Mouse (Mus musculus): Measurements from ENCODE around the gene Cpvl. TPM values are rescaled to one million over a fixed set of nuclear protein-coding genes. Genes with fewer than 3 reads are reported as not detected.
A peak's percentile ranks its signal among the peaks of the same experiment; 100 is the strongest.

Cpvl gene
- polyA plus RNA-seq, 1 experiment from 2014 or later, result 0.16 TPM

DNA sequence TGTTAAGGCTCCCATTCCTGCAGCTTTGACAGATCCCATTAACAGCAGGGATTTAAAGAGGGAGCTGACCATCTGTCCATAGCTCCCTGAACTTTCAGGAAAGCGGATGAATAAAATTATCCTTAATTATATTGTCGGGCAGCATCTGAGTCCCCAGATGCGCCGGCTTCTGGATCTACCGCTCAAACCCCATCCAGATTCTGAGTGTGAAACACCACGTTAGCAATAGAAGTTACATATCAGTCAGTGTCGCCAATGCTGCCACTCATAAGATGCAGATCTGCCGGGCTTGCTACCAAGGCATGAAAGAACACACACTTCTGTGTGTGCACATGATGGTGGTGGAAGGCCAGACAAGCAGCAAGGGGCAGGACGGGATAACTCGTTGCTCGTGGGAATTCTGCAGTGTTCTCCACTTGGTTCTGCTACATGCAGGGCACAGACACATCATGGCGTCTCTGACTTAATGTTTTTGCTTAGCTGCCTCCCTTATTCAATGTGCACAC, 6.2 kb downstream of the Cpvl start:
- WGBS, result 48% methylated on average over 12 of the region's 12 CpGs
- ATAC-seq (ENCODE audit: insufficient read depth), result no peak
- Histone ChIP-seq H3K9me3 (ENCODE audit: low read depth, low read length) (no peaks in the 10 kb centered on the region), H3K4me1 (ENCODE audit: insufficient read depth) (peaks cover 50% of the 10 kb centered on the region), H3K4me3 (ENCODE audit: low read depth, low read length) (no peak overlapping the region), H3K9ac (no peak overlapping the region), H3K27me3 (ENCODE audit: insufficient read depth, low read length) (no peaks in the 10 kb centered on the region), H3K36me3 (ENCODE audit: insufficient read depth) (no peaks in the 10 kb centered on the region), H3K4me2 (no peak overlapping the region), H3K27ac (ENCODE audit: low read depth) (peak overlapping the region; percentile 26)
- peak; percentile 40 for DNase-seq
- TF ChIP-seq CTCF (IDR thresholded peaks at IDR 0.05; ENCODE audit: low read depth), result no peak

DNA sequence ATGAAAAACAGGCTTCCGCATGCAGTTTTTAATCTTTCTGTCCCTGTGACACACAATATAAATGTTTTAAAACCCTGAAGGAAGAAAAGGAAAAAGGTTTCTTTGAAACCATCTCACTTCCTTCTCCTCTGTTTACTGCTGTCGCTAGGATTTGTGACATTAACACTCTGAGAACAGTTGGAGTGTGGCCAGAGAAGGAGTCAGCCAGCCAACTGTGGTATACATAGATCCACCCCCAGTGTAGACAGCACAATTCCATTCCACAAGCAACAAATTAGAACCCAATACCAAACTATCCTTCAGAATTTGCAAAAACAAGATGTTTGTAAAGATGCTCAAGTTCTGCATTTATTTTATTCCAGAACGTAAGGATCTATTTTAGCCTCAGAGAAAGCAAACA, 6.7 kb downstream of the Cpvl start:
- peak; percentile 89 for DNase-seq
- Histone ChIP-seq H3K4me2 (no peak overlapping the region), H3K27me3 (ENCODE audit: insufficient read depth, low read length) (no peaks in the 10 kb centered on the region), H3K4me3 (ENCODE audit: low read depth, low read length) (no peak overlapping the region), H3K9me3 (ENCODE audit: low read depth, low read length) (no peaks in the 10 kb centered on the region), H3K9ac (no peak overlapping the region), H3K27ac (ENCODE audit: low read depth) (peak overlapping the region; percentile 26; the same call in 1 of the 2 replicates), H3K4me1 (ENCODE audit: insufficient read depth) (peaks cover 50% of the 10 kb centered on the region), H3K36me3 (ENCODE audit: insufficient read depth) (no peaks in the 10 kb centered on the region)
- 29% methylated on average over 3 of the region's 3 CpGs for whole genome bisulfite sequencing
- no peak for ATAC-seq (ENCODE audit: insufficient read depth)
- TF ChIP-seq CTCF (IDR thresholded peaks at IDR 0.05; ENCODE audit: low read depth), result no peak

DNA sequence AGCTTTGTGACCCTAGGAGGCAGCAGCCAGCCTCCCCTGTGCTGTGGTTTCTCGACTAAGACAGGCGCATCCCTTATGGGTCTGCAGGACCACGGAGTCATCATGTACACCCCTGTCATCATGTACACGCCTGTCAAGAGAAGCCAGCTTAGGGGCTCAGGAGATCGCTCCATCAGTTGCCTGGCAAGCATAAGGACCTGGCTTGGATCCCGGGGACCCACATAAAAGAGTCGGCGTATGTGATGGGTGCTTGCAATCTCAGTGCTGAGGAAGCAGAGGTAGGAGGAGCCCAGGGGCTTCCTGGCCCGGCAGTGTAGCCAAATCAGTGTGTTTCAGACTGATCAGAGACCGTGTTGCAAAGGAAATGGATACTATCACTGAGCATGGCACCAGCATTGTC, 9.4 kb downstream of the Cpvl start:
- H3K27ac ChIP-seq (ENCODE audit: low read depth), result no peak overlapping the region
- peak; percentile 11; the same call in 1 of the 2 replicates for TF ChIP-seq CTCF (IDR thresholded peaks at IDR 0.05; ENCODE audit: low read depth)
- H3K9me3 ChIP-seq (ENCODE audit: low read depth, low read length), result no peaks in the 10 kb centered on the region
- no peak overlapping the region for H3K4me2 ChIP-seq
- H3K9ac ChIP-seq, result no peak overlapping the region
- WGBS, result 48% methylated on average over 10 of the region's 10 CpGs
- H3K4me1 ChIP-seq (ENCODE audit: insufficient read depth), result peaks cover 46% of the 10 kb centered on the region
- ATAC-seq (ENCODE audit: insufficient read depth) (peak; percentile 33; the same call in 1 of the 2 replicates), DNase-seq (peak; percentile 65)
- H3K27me3 ChIP-seq (ENCODE audit: insufficient read depth, low read length), result no peaks in the 10 kb centered on the region
- no peaks in the 10 kb centered on the region for H3K36me3 ChIP-seq (ENCODE audit: insufficient read depth)
- no peak overlapping the region for H3K4me3 ChIP-seq (ENCODE audit: low read depth, low read length)

DNA sequence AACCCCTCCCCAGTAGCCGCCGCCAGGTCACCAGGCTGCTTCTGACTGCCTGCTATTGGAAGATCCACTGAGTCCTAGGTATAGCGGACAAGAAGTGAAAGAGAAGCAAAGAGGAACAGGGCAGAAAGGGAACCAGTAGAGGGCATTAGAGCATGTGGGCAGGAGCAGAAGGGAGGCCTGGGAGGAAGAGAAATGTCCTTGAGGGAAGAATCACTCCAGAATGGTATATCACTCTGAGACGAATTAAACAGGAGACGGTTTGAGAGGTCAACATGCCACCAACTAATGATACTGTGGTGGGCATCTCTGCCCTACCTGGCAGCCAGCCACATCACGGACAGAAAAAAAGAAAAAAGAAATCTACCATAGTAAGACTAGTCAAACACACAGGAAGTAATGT, 9.9 kb downstream of the Cpvl start:
- DNase-seq, result peak; percentile 49
- ATAC-seq (ENCODE audit: insufficient read depth), result no peak
- Histone ChIP-seq H3K4me2 (no peak overlapping the region), H3K9ac (no peak overlapping the region), H3K27ac (ENCODE audit: low read depth) (no peak overlapping the region), H3K27me3 (ENCODE audit: insufficient read depth, low read length) (no peaks in the 10 kb centered on the region), H3K9me3 (ENCODE audit: low read depth, low read length) (no peaks in the 10 kb centered on the region), H3K4me3 (ENCODE audit: low read depth, low read length) (no peak overlapping the region), H3K4me1 (ENCODE audit: insufficient read depth) (peaks cover 40% of the 10 kb centered on the region), H3K36me3 (ENCODE audit: insufficient read depth) (no peaks in the 10 kb centered on the region)
- TF ChIP-seq CTCF (IDR thresholded peaks at IDR 0.05; ENCODE audit: low read depth), result peak; percentile 61
- WGBS, result 74% methylated on average over 6 of the region's 6 CpGs

DNA sequence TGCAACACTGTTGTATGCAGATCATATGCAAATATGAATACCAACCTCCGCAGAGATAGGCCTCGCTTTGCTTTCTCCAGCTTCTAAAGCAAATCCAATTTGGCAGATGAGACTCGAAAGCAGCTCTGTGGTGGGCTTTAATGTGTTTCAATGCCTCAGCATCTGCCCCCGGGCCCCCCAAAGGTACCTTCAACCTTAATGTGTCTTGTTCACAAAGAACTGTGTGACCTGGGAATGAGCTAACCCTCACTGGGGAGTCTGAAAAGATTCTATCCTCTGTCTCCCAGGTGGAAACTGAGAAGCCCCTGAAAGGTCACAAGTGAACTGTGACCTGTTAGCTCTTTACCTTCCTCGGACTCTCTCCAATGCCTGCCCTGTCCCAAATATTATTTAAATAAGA, 11.9 kb downstream of the Cpvl start:
- Histone ChIP-seq H3K9me3 (ENCODE audit: low read depth, low read length) (no peaks in the 10 kb centered on the region), H3K4me2 (no peak overlapping the region), H3K4me3 (ENCODE audit: low read depth, low read length) (no peak overlapping the region), H3K4me1 (ENCODE audit: insufficient read depth) (peaks cover 27% of the 10 kb centered on the region), H3K9ac (no peak overlapping the region), H3K36me3 (ENCODE audit: insufficient read depth) (no peaks in the 10 kb centered on the region), H3K27ac (ENCODE audit: low read depth) (no peak overlapping the region), H3K27me3 (ENCODE audit: insufficient read depth, low read length) (no peaks in the 10 kb centered on the region)
- 64% methylated on average over 5 of the region's 5 CpGs for WGBS
- no peak for TF ChIP-seq CTCF (IDR thresholded peaks at IDR 0.05; ENCODE audit: low read depth)
- no peak for ATAC-seq (ENCODE audit: insufficient read depth)
- no peak for DNase-seq

DNA sequence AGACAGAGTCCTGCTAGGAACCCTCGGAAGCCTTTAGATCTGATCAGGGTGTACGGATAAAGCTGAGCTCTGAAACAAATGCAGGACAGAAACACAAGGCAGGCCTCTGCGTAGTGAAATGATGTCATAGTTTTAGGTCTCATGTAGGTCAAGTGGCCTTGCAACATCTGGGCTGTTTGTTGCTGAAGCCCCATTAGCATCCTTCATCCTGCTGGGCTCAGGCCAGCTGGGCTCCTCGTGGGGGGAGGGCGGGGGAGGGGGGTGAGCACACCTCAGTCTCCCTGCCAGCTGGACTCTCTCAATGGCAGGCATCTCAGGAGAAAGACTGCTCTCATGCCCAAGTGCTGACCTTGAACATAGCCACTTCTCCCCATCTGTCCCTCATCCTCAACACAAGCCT, 12.6 kb downstream of the Cpvl start:
- DNase-seq (peak; percentile 48), ATAC-seq (ENCODE audit: insufficient read depth) (peak; percentile 25; the same call in 1 of the 2 replicates)
- Histone ChIP-seq H3K4me1 (ENCODE audit: insufficient read depth) (peaks cover 22% of the 10 kb centered on the region), H3K36me3 (ENCODE audit: insufficient read depth) (no peaks in the 10 kb centered on the region), H3K4me3 (ENCODE audit: low read depth, low read length) (no peak overlapping the region), H3K9me3 (ENCODE audit: low read depth, low read length) (no peaks in the 10 kb centered on the region), H3K27ac (ENCODE audit: low read depth) (0 out of 2 replicates have a peak overlapping the region, but pooled peaks have one; percentile 13), H3K4me2 (no peak overlapping the region), H3K27me3 (ENCODE audit: insufficient read depth, low read length) (no peaks in the 10 kb centered on the region), H3K9ac (no peak overlapping the region)
- WGBS, result 22% methylated on average over 5 of the region's 5 CpGs
- TF ChIP-seq CTCF (IDR thresholded peaks at IDR 0.05; ENCODE audit: low read depth), result no peak

DNA sequence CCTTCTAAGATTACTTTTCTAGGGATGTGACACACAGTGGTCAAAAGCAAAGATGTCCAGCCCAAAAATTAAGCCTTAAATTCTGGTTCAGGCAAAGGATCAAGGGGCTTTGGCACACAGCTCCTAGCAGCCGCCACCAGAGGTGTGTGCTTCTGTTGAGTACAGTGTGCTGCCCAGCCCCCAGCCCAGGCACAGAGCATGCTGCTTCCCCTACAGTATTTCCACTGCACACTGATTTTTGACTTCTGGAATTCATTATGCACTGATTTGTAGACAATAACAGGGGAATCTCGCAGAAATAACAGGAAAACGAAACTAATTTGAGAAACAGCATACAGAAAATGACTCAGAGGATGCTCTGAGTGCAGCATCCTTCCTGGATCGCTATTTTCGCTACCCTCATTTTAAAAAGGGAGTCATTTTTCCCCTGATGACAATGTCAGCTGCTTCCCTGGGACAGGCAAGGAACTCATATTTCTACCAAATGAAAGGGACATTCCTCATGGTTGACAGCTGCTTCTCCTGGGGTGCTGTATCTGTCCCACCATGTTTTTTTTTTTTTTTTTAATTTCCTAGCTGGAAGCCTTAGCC, 14.5 kb downstream of the Cpvl start:
- no peak for ATAC-seq (ENCODE audit: insufficient read depth)
- no peak overlapping the region for H3K9ac ChIP-seq
- WGBS, result 58% methylated on average over 5 of the region's 5 CpGs
- no peaks in the 10 kb centered on the region for H3K9me3 ChIP-seq (ENCODE audit: low read depth, low read length)
- no peaks in the 10 kb centered on the region for H3K36me3 ChIP-seq (ENCODE audit: insufficient read depth)
- no peak overlapping the region for H3K27ac ChIP-seq (ENCODE audit: low read depth)
- H3K4me1 ChIP-seq (ENCODE audit: insufficient read depth), result peaks cover 15% of the 10 kb centered on the region
- H3K4me3 ChIP-seq (ENCODE audit: low read depth, low read length), result no peak overlapping the region
- DNase-seq, result no peak
- no peak overlapping the region for H3K4me2 ChIP-seq
- H3K27me3 ChIP-seq (ENCODE audit: insufficient read depth, low read length), result no peaks in the 10 kb centered on the region
- no peak for TF ChIP-seq CTCF (IDR thresholded peaks at IDR 0.05; ENCODE audit: low read depth)

Measured in lung, embryonic 14.5 days (tissue).